Mouse (Mus musculus) embryo, embryonic 11.5 days (tissue): ENCODE results near the gene Lrrc17.
"Not testable (repeated sequence)": the region's sequence is repeated elsewhere in the genome, so short reads cannot be mapped to it uniquely, and the experiment has no call there.

ENCODE experiments used
- DNase-seq: peaks from one replicate; pipeline ENCODE4 v3.0.0-alpha.2; 2012; ENCODE audit warnings: low read depth, low spot score

Gene Lrrc17

DNA sequence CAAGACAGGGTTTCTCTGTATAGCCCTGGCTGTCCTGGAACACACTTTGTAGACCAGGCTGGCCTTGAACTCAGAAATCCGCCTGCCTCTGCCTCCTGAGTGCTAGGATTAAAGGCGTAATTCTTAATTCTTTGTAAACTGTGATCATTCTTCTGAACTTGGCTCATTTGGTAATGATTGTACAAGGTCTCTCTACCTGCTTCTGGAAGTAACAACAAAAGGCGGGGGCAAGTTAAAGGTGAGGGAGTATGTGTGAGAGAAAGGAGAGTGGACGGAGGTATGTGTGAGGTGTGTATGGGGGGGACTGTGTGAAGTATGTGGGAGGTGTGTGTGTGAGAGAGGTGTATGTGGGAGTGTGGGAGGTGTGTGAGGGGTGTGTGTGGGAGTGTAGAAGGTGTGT, 56.6 kb downstream of the Lrrc17 start:
- no peak for DNase-seq

DNA sequence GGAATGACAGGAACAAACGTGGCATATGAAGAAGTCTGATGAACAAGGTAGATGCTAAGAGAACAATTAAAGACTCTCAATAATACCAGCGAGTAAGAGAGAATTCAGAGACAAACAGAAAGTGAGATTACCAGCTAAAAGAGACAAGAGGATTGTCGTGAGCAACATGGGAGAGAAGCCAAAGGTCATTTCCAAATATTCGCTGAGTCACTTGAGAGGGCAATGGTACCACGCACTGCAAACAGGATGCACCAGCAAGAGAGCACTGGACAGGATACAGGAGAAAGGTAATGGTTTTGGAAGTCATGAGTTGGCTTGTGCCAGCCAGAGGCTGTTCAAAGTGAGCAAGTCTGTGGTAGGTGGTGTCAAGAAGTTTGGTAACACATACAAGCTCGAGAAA, 62.6 kb downstream of the Lrrc17 start:
- no peak for DNase-seq

DNA sequence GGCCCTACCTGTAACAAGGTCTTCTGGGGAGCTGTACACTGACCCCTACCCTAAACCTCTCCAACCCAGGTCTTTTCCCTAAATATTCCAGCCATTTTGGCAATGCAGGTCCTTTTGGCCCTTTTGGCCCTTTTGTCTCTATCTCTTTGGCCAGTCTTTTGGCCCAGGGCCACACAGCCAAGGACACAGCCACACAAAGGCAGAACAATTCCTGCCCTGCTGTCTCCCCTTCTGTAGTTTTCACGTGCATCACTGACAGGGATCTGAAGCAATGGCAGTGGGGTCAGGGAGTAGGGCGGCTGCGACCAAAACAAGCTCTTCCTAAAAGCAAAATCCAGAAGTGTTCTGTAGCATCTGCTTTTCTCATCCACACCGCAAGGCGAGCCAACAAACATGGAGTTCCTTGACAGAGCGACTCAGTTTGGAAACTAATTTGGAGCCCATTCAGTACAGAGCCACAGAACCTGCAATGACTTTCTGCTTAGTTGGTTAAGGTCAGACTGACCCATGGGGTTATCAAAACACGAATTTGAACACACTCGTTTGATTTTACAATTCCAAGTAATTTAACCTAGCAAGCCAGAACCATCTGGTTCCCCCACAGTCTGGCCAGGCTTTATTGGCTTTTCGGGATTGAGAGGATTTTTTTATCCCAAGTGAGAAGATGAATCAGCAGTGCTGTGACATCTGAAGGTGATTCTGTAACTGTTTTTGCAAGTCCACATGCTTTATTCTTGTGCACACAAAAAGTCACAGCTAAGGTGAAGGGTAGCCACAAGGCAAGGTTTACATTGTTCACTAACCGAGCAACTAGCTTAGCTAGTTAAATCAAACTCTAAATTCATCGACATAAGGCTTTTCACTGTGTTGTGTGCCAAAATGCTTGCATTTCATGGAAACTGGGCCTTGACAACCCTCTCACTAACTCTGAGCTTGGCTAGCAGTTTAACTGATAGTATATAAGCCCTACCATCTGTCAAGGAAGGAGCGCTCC, 65.2 kb downstream of the Lrrc17 start:
- DNase-seq = no peak

DNA sequence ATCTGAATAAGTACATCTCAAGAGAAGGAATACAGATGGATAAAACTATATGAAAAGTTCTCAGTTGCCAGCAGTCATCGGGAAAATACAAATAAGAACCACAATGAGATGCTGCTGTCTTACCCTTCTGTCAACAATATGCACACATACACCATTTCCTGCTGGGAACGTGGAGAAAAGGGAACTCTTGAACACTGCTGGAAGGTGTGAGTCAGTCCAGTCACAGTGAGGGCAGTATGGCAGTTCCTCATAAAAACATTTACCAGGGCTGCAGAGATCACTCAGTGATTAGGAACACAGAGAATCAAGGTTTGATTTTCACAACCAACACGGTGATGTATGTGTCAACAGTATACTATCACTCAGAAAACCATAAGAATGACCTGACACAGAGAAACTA, 67.6 kb downstream of the Lrrc17 start:
- DNase-seq = no peak

DNA sequence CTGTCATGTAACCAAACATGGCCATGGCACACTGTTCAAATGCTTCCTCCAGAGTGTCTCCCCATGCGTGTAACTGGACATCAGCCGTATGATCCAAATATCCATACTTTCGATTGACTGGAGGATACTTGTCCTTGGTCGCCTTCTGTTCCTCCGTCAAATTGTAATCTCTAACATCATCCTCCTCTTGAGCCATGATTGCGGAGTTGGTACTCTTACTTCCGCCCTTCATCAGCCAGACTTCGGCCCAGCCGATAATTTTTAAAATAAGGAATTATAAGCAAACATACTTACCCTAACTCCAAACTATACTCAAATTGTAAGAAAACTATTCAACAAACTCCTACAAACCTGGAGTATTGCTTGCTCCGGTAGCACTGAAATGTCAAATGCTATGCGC, 70.9 kb downstream of the Lrrc17 start:
- DNase-seq = not testable (repeated sequence)

DNA sequence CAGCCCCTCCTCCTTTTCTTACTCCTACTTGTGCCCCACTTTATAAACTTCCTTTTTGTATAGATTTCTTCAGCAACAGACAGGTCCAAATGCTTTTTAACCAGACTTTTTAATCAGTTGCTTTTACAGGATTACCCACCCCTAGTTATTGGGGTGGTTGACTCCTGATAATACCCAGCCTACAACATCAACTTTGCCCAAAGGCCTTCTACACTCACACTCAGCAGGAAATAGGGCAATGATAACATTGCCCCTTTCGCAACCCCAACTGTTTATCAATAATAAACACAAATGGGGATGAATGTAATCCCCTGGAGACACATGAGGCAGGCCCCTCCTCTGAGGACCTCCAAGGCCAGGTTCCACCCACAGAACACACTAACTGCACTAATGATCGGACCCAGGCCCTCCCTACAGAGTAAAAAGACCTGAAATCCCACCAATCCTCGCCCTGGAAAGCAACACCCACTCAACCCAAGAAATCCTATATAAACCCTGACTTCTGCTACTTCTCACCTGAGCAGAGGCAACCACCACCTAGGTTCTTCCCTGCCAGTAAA, 73.2 kb downstream of the Lrrc17 start:
- DNase-seq = no peak
